Mouse (Mus musculus) forebrain, embryonic 10.5 days (tissue): ENCODE results near the gene Nosip. TPM values are rescaled to one million over a fixed set of nuclear protein-coding genes. Genes with fewer than 3 reads are reported as not detected.
A peak's percentile ranks its signal among the peaks of the same experiment; 100 is the strongest.

Experiments used
- DNase-seq: peaks from one replicate; pipeline ENCODE4 v3.0.0-alpha.2; 2017; ENCODE audit warnings: low spot score; ENCODE audit errors: extremely low spot score
- H3K27ac ChIP-seq: fragments of 300-500 bp; sonication (generic); 2 replicates; pipeline ENCODE4 v1.5.1; 2016; ENCODE audit warnings: mild to moderate bottlenecking
- H3K27me3 ChIP-seq: fragments of 300-500 bp; sonication (generic); 2 replicates; pipeline ENCODE4 v1.6.1; 2016; ENCODE audit warnings: mild to moderate bottlenecking; ENCODE audit not compliant: poor library complexity, severe bottlenecking
- H3K36me3 ChIP-seq: fragments of 300-500 bp; sonication (generic); replicated peaks from 2 replicates; pipeline ENCODE4 v1.6.1; 2016; ENCODE audit warnings: mild to moderate bottlenecking, moderate library complexity
- H3K4me1 ChIP-seq: fragments of 300-500 bp; sonication (generic); 2 replicates; pipeline ENCODE4 v1.6.1; 2016
- H3K4me3 ChIP-seq: fragments of 300-500 bp; sonication (generic); 2 replicates; pipeline ENCODE4 v1.5.1; 2016; ENCODE audit warnings: mild to moderate bottlenecking, moderate library complexity
- H3K9me3 ChIP-seq: fragments of 300-500 bp; sonication (generic); 2 replicates; pipeline ENCODE4 v1.6.1; 2016; ENCODE audit warnings: mild to moderate bottlenecking, moderate library complexity
- WGBS: fragments of 180-500 bp; shearing (Covaris S2); methylation state at CpG from one replicate; pipeline ENCODE4 v1.1.7; 2016; 5-methylcytosine and 5-hydroxymethylcytosine counted together
- polyA plus RNA-seq: library from polyadenylated mRNA; unstranded; fragments of >200 nt; fragmentation: Nextera tagmentation; extraction: Ambion mirVana; gene quantifications from 2 replicates; pipeline ENCODE4 v1.2.1, GENCODE M21; 2016

Nosip gene
- polyA plus RNA-seq, 1 experiment from 2014 or later, result 67.6 TPM

DNA sequence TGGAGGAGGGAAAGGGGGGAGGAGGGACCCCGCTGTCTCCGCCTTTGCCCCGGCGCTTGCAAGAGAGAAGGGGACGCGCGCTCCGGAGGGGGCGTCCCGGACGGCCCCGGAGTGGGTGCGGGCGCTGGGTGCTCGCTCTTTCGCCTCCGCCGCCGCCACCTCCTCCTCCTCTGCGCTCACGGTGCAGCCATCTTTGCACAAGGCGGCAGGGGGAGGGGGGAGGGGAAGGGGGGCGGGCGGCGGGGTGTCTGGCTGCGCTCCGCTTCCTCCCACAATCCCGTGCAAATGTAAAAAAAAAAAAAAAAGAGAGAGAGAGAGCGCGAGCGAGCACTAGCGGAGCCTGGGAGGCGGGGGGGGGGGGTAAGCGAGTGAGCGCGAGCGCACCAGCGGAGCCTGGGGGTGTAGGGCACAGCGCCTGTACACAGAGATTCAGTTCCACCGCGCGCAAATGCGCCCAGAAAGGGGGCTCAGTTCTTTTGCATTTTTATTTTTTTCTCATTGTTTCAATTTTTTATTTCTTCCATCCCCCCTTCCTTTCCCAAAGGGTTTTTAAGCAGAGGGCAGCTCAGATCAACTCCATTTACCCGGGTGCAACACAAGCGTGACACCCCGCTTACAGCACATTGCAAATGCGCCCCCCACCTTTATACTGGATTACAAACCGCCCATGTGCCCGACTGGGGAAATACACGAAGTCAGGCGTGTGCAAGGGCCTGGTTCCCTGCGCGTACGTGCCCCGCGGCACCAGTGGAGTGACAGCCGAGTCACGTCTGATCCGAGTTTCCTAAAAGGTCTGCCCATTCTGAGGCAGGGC lies 8.9 kb upstream of the Nosip start:
- peak overlapping the region; percentile 97 for H3K4me3 ChIP-seq
- under 1% methylated on average over 50 of the region's 59 CpGs for WGBS
- H3K9me3 ChIP-seq, result no peaks in the 10 kb centered on the region
- H3K27me3 ChIP-seq, result no peaks in the 10 kb centered on the region
- DNase-seq, result peak; percentile 84
- H3K36me3 ChIP-seq, result peaks cover 29% of the 10 kb centered on the region
- H3K4me1 ChIP-seq, result peaks cover 47% of the 10 kb centered on the region
- peak overlapping the region; percentile 99 for H3K27ac ChIP-seq

DNA sequence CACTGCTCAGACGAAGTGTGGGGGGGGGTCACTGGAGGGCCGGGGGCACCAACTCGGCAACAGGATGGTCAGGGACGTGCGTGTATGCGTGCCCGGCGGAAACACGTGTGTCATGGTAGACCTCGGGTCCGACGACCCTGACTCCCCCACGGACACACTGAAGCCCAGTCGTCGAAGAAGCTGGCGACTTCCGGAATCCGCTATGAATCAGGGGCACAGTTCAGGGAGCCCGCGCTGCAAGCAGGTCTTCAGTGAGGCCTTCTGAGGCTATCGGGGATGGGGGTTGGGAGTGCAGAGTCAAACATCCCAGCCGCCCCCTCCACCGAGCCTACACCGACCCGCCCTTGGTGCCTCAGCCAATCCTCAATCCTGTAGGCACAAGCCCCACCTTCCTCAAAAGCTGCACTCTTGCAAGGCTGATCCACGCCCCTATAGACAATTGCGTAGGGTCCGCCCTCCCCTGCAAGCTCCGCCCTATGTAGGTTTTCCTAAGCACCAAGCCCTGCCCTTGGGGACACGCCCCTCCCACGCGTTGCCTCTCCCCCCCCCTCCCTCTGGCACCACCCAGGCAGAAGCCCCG lies 8.2 kb upstream of the Nosip start:
- no peaks in the 10 kb centered on the region for H3K27me3 ChIP-seq
- H3K9me3 ChIP-seq, result no peaks in the 10 kb centered on the region
- H3K27ac ChIP-seq, result peak overlapping the region; percentile 99
- H3K4me1 ChIP-seq, result peaks cover 52% of the 10 kb centered on the region
- peak; percentile 97 for DNase-seq
- H3K36me3 ChIP-seq, result peaks cover 22% of the 10 kb centered on the region
- peak overlapping the region; percentile 97 for H3K4me3 ChIP-seq
- WGBS, result 0% methylated on average over 33 of the region's 33 CpGs

DNA sequence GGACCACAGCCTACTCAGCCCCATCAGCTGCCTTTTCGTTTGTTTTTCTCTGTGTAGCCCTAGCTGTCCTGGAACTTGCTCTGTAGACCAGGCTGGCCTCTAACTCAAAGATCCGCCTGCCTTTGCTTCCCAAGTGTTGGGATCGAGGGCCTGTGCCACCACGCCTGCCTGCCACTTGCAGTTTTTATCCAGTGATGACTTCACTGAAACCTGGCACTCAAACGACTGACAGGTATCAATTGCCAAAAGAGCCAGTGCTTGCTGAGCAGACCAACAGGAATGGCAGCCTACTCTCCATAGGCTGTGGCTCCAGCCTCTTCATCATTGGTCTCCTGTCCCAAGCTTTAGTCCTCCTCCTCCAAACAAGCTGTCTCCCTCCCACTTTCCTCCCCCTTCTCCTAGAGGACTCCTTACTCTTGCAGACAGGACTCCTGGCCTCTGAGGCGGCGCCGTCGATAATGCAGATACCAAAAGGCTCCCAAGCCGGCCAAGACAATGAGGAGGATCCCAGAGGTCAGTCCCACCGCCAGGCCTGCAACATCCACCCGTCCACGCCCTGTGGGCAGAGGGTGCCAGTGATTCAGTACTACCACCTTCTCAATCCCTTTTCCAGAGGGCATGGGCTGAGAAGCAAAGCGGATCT lies 5.8 kb upstream of the Nosip start:
- 69% methylated on average over 14 of the region's 14 CpGs for WGBS
- no peaks in the 10 kb centered on the region for H3K27me3 ChIP-seq
- no peak overlapping the region for H3K27ac ChIP-seq
- H3K9me3 ChIP-seq, result no peaks in the 10 kb centered on the region
- H3K4me1 ChIP-seq, result peaks cover 52% of the 10 kb centered on the region
- no peaks in the 10 kb centered on the region for H3K36me3 ChIP-seq
- H3K4me3 ChIP-seq, result no peak overlapping the region
- DNase-seq, result no peak

DNA sequence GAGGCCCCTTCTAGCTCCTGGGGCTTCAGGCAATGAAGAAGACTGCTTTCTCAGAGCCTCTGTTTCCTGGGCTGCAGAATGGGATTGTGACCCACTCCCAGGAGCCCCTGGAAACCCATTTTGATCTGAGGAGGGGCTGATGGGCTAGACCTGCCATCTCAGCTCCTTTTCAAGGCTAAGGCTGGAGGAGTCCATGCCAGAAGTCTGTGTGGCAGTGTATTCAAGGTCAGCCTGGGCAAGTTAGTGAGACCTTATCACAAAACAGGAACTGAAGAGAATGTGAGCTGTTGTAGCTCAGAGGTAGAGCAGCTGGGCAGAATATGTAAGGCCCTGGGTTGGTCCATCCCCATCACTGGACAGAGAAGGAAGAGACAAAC lies 5.3 kb upstream of the Nosip start:
- Histone ChIP-seq H3K4me3 (no peak overlapping the region), H3K27ac (no peak overlapping the region), H3K4me1 (peaks cover 52% of the 10 kb centered on the region), H3K9me3 (no peaks in the 10 kb centered on the region), H3K27me3 (no peaks in the 10 kb centered on the region), H3K36me3 (no peaks in the 10 kb centered on the region)
- DNase-seq, result no peak

DNA sequence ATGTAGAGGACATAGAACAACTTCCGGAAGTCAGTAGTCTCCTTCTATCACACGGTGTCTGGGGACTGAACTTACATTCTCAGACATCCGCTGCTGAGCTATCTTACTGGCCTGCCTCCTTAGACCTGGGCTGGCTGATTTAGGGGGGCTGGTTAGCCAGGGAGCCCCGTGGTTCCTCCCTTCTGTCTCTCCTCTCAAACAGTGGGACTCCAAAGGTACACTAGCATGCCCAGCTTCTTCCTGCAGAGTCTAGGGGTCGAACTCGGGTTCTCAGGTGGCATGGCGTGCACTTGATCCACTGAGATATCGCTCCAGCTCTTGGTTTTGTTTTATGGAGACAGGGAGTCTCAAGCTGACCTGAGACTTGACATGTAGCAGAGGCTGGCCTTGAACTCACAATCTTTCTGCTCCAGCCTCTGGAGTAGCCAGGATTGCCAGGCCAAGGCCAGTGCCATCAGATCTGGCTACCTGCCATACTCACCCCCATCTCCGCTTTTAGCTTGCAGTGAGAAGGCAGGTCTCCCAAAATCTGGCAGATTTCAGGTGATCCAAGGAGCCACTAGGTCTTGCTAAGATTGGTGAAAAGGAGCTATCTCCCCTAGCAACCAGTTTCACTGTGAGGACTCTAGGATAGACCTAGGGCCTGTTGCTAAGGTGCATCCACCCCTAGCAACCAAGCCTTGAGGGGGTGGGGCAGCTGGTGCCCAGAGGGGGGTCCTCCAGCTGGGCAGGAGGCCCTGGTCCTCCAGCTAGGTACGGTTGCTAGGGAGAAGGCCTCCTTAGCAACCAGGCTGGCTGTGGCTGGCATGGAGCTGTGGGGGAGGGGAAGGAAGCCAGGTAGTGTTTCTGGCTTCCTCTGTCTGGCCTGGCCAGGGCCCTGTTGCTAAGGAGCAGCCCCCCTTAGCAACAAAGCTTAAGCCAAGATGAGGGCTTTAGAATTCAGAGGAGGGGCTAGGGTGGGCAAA lies 3.3 kb upstream of the Nosip start:
- WGBS, result 77% methylated on average over 10 of the region's 10 CpGs
- Histone ChIP-seq H3K27me3 (no peaks in the 10 kb centered on the region), H3K4me3 (peak overlapping the region; percentile 20), H3K27ac (peak overlapping the region; percentile 70), H3K9me3 (no peaks in the 10 kb centered on the region), H3K4me1 (peaks cover 52% of the 10 kb centered on the region), H3K36me3 (no peaks in the 10 kb centered on the region)
- no peak for DNase-seq

DNA sequence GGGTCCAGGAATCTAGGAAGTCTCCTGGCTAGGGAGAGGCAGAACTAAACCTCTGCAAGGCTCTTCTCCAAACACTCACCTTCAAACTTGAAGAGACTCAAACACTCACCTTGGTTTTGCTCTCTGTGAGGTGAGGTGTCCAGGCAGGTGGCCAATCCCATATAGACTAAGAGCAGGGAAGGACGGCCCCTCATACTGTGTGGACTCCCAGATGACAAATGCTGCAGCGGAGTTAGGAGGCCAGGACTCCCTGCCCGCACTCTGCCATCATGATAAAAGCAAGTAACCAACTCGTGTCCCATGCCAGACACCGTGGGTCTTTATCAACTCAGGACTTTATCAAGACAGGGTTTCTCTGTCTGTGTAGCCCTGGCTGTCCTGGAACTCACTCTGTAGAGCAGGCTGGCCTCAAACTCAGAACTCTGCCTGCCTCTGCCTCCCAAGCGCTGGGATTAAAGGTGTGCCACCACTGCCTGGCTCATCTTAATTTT lies 1.6 kb upstream of the Nosip start:
- H3K36me3 ChIP-seq, result no peaks in the 10 kb centered on the region
- no peak overlapping the region for H3K27ac ChIP-seq
- DNase-seq, result no peak
- peaks cover 41% of the 10 kb centered on the region for H3K4me1 ChIP-seq
- H3K9me3 ChIP-seq, result no peaks in the 10 kb centered on the region
- no peak overlapping the region for H3K4me3 ChIP-seq
- 95% methylated on average over 6 of the region's 6 CpGs for WGBS
- H3K27me3 ChIP-seq, result no peaks in the 10 kb centered on the region

DNA sequence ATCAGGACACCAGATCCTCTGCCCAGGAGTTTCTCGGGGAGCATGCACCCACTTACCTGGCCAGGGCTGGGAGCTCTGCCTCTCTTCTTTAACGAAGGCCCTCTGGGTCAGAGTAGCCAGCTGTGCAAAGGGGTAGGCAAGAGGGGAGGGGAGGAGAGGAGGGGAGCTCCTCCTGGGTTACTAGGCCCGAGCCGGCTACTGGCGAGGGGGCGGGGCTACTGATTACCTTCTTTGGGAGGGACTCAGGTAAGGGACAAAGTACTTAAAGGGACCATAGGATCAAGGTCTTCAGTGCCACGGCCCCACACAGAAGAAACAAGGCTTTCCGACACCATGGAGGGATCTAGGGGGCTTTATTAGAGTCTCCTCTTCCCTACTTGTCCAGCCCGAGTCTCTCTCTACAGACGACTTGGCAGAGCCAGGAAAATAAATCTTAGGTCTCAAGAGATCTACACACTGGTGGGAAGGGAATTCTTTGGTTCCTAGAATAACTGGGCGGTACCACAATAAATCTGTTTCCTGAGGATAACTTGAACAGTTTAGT lies 625 bp upstream of the Nosip start:
- Histone ChIP-seq H3K27ac (peak overlapping the region; percentile 89), H3K36me3 (no peaks in the 10 kb centered on the region), H3K9me3 (no peaks in the 10 kb centered on the region), H3K27me3 (no peaks in the 10 kb centered on the region), H3K4me1 (peaks cover 41% of the 10 kb centered on the region), H3K4me3 (peak overlapping the region; percentile 69)
- 15% methylated on average over 11 of the region's 11 CpGs for WGBS
- DNase-seq, result no peak

DNA sequence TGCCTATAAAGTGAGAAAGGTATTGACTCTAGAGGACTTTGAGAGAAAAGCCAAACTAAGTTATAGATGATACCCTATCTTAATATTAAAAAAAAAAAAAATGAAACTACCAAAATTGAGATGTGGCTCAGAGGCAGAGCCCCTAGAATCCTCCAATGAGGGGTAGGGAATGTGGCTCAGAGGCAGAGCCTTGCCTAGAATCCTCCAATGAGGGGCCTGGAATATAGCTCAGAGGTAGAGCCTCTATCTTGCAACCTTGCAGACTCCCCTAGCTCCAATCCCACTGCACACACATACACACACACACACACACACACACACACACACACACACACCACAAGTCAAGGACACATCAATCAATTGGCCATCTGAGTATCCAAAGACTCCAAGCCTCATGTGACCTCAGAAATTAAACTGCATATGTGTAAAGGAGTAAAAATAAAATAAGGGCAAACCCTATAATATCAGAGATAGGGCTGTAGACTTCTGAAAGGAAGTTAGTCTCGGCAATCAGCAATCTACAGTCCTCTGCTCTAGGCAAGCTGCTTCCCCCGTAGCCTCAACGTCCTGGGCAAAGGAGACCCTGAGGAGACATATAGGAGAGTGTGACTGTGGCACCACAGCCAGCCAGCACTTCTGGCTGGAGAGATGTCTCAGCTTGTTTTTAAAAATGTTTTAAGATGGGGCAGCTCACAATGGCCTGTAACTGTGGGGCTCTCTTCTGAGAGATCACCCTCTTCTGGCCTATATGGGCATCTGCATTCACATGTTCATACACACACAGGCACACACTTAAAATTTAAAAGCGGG lies 5.2 kb downstream of the Nosip start:
- H3K4me3 ChIP-seq, result no peak overlapping the region
- 78% methylated on average over 4 of the region's 4 CpGs for WGBS
- DNase-seq, result no peak
- no peak overlapping the region for H3K27ac ChIP-seq
- no peaks in the 10 kb centered on the region for H3K36me3 ChIP-seq
- no peaks in the 10 kb centered on the region for H3K9me3 ChIP-seq
- H3K27me3 ChIP-seq, result no peaks in the 10 kb centered on the region
- H3K4me1 ChIP-seq, result peaks cover 8% of the 10 kb centered on the region

DNA sequence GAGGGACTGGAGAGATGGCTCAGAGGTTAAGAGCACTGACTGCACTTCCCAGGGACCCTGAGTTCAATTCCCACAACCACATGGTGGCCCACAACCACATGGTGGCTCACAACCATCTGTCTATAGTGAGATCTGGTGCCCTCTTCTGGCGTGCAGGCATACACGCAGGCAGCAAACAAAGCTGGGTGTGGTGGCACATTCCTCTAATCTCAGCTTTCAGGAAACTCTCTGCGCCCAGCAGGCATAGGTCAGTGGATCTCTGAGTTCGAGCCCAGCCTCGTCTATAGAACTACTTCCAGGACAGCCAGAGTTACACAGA lies 5.7 kb downstream of the Nosip start:
- no peak overlapping the region for H3K27ac ChIP-seq
- H3K27me3 ChIP-seq, result no peaks in the 10 kb centered on the region
- 28% methylated on average over 5 of the region's 5 CpGs for WGBS
- peak; percentile 61 for DNase-seq
- H3K4me1 ChIP-seq, result peaks cover 7% of the 10 kb centered on the region
- H3K9me3 ChIP-seq, result no peaks in the 10 kb centered on the region
- H3K36me3 ChIP-seq, result no peaks in the 10 kb centered on the region
- H3K4me3 ChIP-seq, result no peak overlapping the region

DNA sequence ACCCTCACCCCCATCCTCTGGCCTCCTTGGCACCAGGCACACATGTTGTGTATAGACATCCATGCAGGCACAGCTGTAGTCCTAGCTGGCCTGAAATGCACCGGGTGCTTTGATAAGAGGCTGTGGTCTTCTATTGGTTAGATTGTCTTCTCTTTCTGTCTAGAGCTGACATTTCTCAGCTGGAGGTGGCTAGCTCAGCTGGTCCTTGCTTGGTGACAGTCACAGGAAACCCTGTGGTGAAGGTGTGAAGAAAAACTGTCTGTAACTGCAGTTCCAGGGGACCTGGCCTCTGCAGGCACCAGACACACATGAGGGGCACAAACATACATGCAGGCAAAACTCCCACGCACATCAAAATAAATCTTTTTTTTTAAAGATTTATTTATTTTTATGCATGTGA lies 7.4 kb downstream of the Nosip start:
- 95% methylated on average over 2 of the region's 2 CpGs for WGBS
- Histone ChIP-seq H3K27me3 (no peaks in the 10 kb centered on the region), H3K27ac (no peak overlapping the region), H3K4me3 (no peak overlapping the region), H3K9me3 (no peaks in the 10 kb centered on the region), H3K36me3 (peaks cover 16% of the 10 kb centered on the region), H3K4me1 (no peaks in the 10 kb centered on the region)
- no peak for DNase-seq

DNA sequence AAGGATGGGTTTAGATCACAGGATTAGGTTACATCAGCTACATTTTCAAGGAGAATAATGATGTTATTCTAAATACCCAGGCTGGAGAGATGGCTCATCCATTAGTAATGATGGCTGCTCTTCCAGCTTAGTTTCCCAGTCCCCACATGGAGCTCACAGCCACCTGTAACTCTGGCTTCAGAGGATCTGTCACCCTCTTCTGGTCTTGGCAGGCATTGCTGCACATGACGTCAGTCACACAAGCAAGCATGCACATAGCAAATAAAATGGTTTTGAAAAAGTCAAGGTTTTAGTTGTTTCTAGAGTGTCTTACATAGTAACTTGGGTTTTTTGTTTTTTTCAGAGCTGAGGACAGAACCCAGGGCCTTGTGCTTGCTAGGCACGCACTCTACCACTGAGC lies 10.0 kb downstream of the Nosip start:
- H3K27ac ChIP-seq, result no peak overlapping the region
- no peak for DNase-seq
- 78% methylated on average over 2 of the region's 2 CpGs for WGBS

More for the DNA sequence above, 10.0 kb downstream of the Nosip start:
- H3K4me3 ChIP-seq, result no peak overlapping the region
- no peaks in the 10 kb centered on the region for H3K27me3 ChIP-seq
- peaks cover 41% of the 10 kb centered on the region for H3K36me3 ChIP-seq
- no peaks in the 10 kb centered on the region for H3K4me1 ChIP-seq
- H3K9me3 ChIP-seq, result no peaks in the 10 kb centered on the region
